ENCODE assay signal across 19 mouse cellular contexts in the genomic region with DNA sequence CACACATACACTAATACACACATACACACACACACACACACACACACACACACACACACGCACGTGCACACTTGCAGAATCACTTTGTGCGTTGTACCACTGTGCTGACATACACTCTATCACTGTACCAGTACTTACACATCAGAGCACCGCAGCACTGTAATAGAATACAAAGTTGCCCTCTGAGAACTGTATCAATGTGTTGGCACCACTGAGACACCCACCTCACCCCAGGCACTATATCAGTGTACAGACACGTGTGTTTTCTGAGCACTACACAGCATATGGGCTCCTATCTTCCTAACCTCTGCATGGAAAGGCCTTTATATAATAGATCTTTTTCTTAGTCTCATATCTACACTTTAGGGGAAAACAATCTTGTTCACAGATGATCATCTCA.
"Had no signal": no experiment of that assay in that cellular context is flagged by ENCODE, and none has a peak within 500 bp of the region (broad histone marks: within the 10 kb centered on the region; RNA-seq: fewer than 3 reads in every experiment).

No protein-coding gene starts in this region.

- H3K27me3 ChIP-seq: midbrain, embryonic 12.5 days; neural tube, embryonic 13.5 days; neural tube, embryonic 15.5 days; stomach, embryonic 15.5 days had no signal

- H3K4me2 ChIP-seq: lung, embryonic 14.5 days; midbrain, embryonic 12.5 days; neural tube, embryonic 13.5 days; neural tube, embryonic 15.5 days; stomach, embryonic 15.5 days had no signal

- H3K4me3 ChIP-seq: midbrain, embryonic 10.5 days; midbrain, embryonic 12.5 days; myocyte; neural tube, embryonic 13.5 days; neural tube, embryonic 15.5 days; stomach, embryonic 15.5 days had no signal

- ATAC-seq: midbrain, embryonic 16.5 days had no signal

- H3K9me3 ChIP-seq: midbrain, embryonic 10.5 days; midbrain, embryonic 12.5 days; neural tube, embryonic 13.5 days; neural tube, embryonic 15.5 days; stomach, embryonic 15.5 days had no signal

- H3K4me1 ChIP-seq: midbrain, embryonic 10.5 days; midbrain, embryonic 12.5 days; neural tube, embryonic 13.5 days; neural tube, embryonic 15.5 days; stomach, embryonic 15.5 days had no signal

- DNase-seq: lung, adult 18-20 months; lung, embryonic 14.5 days; lung, postnatal 10 days; lung, postnatal 4 days; midbrain, embryonic 14.5 days; retina, postnatal 1 day; right cerebral cortex, adult 18-20 months; right cerebral cortex, postnatal 25 days; thymus, adult 2 months; thymus, postnatal 25 days; thymus, postnatal 4 days had no signal

- H3K27ac ChIP-seq: midbrain, embryonic 10.5 days; midbrain, embryonic 12.5 days; neural tube, embryonic 13.5 days; neural tube, embryonic 15.5 days; stomach, embryonic 15.5 days; stomach, postnatal 0 days had no signal

- H3K9ac ChIP-seq: lung, embryonic 14.5 days; midbrain, embryonic 12.5 days; neural tube, embryonic 13.5 days; neural tube, embryonic 15.5 days; stomach, embryonic 15.5 days had no signal
